Mouse (Mus musculus) c-Kit-positive CD71-positive TER-119-positive erythroid progenitor cells, embryonic 14.5 days (primary cell): ENCODE measurements around the gene Dnah12.
A peak's percentile ranks its signal among the peaks of the same experiment; 100 is the strongest.
"Not testable (repeated sequence)": the region's sequence is repeated elsewhere in the genome, so short reads cannot be mapped to it uniquely, and the experiment has no call there.

Experiments
- DNase-seq: peaks from one replicate; pipeline ENCODE4 v3.0.0-alpha.2; 2013; ENCODE audit warnings: low spot score

The Dnah12 gene

DNA sequence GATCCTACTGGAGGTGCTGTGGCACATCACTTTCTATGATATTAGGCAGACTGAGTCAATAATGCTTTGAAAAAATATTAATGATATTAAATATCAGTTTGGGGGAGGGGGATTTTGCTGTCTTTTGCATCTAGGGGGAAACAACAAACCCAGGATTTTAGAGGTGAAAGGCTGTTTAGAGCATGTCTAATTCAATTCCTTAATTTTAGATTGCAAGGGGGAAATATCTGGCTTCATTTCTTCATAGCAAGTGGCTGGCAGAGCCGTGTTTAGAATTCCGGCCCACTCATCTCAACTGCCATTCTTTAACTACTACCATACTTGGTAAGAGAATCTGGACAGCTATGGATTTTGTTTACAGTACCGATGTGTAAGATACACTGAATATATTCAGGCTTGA lies at the start of gene Dnah12:
Gene Dnah12 (plus strand): TSS at position 301 of the 400 bp plus-strand sequence.
- DNase-seq: no peak

DNA sequence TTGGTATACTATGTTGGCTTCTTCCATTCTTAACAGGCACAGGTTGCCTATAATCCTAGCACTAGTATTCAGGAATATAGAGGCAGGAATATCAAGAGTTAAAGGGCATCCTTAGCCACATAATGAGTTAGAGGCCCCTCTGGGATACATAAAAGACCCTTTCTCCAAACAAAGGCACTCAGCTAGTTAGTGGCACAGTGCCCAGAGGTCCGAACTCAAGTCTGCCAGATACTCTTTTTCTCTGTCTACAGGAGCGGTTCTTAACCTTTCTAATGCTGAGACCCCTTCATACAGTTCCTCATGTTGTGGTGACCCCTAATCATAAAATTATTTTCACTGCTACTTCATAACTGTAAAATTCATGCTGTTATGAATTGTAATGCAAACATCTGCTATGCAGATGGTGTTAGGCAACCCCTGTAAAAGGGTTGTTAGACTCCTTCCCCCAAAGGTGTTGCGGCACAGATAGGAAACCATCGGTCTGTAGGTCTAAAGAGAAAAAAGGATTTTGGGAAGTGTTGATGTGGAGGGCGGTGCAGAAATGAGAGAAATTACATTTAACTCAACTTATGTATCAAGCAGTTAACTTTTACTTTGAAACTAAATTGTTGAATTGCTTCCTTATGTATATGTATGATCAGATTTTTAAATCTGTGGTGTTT lies 47.0 kb upstream of the Dnah12 start:
- DNase-seq: no peak

GRCm38 (mm10) chr14:26647811-26648210 lies 45.3 kb upstream of the Dnah12 start:
- DNase-seq: no peak

DNA sequence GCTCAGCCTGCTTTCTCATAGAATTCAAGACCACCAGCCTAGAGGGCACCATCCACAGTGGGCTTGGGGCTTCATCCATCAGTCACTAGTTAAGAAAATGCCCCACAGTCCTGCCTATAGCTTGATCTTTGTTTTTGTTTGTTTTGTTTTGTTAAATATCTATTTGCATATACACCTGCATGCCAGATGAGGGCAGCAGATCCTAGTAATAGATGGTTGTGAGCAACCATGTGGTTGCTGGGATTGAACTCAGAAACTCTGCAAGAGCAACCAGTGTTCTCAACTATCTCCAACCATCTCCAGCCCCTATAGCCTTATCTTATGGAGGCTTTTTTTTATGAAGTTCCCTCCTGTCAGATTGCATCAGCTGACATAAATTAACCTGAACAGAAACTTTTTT lies 41.2 kb upstream of the Dnah12 start:
- DNase-seq: no peak

- no peak for DNase-seq
These were observed 34.9 kb upstream of the Dnah12 start for GRCm38 (mm10) chr14:26658178-26658577.

DNA sequence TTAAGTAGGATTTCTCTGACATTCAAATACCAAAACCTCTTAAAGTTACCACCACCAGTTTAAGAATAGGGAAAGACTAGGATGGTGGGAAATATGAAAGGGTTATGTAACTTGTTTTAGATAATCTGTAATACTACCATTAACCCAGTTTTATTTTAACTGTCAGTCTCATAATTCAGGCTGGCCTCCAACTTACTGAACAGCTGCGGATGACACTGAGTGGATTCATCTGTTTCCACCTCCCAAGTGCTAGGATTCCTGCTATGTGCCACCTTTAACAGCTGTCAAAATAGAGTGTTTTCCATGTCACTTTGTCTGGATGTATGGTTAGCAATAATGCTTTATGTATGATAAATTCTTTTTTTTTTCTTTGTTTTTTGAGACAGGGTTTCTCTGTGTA lies 32.8 kb upstream of the Dnah12 start:
- no peak for DNase-seq

DNA sequence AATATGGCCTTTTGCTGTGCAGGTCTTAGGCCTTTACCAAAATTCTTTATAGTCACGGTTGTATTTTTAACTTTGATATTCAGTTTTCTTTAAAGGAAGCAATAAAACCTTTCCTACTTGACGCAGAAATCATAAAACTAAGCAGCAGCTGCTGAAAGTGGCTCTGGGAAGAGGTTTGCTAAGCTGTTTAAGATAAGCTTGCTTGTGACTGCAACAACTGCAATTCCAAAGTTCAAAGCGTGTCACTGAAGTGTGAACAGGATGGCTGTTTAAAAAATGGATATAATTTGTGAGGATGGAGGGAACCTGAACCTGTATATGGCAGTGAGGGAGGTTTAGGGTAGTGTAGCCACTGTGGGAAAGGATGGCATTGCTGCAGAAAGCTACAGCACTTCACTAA lies 31.1 kb upstream of the Dnah12 start:
- DNase-seq: no peak

GRCm38 (mm10) chr14:26662488-26662887 lies 30.6 kb upstream of the Dnah12 start:
- DNase-seq: no peak

- DNase-seq: no peak
These were observed 29.2 kb upstream of the Dnah12 start for GRCm38 (mm10) chr14:26663851-26664250.

DNA sequence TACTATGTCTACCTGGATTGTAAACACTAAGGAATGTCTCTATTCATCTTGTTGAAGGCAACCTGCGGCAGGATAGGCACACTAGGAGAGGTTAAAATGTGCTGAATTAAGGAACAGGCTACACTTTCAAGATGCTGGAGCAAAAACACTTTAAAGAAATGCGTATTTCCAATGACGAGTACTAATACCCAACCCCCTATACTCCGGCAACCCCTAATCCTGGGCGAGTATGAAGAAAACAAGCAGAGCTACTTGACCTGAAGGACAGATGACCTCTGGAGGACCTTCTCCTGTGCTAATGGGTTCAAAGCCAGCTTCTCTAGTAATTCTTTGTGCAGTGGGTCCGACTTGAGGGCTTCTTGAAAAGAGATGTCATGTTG lies 25.1 kb upstream of the Dnah12 start:
- DNase-seq: no peak

DNA sequence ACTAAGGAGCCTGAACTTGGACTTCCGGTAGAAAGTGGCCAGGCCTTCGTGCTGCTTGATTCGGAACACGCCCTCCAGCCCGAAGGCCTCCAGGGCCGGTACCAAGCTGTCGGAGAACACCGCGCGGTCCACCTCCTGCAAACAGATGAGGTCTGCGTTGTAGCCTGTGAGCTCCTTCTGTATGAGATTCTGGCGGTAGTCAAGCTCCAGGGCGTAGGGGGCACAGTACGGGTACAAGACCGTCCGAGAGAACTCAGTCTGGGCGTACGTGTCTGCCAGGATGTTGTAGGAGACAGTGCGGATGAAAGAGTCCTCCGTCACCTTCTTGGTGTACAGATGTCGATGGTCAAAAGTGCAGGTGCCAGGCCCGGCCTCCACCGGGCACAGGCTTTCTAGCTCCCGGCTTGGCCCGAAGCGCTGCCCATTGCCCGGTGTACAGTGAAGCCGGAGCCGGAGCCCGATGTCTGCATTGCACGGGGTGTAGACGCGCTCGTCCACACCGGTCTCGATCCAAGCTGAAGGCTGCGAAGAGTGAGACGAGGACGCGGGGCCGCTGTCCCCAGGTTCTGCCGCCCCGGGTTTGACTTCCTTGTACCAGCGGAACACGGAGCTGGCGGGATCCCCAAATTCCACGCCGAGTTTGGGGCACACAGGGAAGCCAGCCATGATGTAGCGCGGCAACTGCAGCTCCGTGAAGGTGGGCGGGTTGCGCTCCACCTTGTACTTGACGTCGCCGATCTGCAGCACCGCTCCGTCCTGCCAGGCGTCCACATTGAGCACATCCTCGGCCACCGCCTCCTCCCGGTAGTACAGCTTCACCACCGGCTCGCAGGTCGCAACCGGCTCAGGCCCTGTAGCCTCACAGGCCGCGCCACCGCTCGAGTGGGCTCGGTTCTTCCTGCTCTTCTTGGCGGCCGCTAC lies 24.4 kb upstream of the Dnah12 start:
- DNase-seq: no peak

DNA sequence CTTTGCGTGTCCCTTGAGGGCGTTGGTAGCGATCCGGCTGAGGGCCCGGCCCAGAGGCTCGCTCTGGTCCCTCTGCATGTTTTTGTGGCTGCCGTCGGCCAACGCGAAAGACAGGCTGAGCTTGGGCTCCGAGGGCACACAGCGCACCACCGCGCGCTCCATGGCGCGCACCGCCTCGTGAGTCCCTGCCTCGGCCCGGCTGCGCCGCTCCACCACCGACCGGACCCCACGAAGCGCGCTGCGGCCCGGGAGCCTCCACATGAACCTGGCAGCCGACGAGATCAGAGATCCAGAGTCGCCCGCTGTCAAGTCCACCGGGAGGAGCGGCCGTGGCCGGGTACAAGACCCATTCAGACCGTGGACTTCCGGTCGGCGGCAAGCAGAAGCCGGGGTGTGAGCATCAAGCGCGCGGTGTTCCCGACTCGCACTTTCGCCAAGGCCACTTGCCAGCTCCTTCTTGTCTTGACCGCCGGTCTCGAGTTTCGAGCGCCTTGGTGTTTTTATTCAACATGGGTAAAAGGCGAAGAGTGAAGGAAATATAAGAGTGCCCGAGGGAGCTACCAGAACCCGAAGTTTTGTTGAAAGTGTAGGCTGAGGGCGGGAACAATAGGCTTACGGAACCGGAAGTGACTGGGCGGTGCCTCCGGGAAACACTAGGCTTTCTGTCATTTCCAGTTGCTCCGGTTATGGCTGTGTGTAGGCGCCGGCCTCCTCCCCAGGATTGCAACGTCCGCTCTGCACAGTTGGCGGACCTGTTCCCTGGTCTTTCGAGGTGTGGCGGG lies 23.6 kb upstream of the Dnah12 start, which contains the start of gene Pde12:
Gene Pde12 (minus strand): TSS at position 592 of the 782 bp plus-strand sequence.
- peak; percentile 93 for DNase-seq

- DNase-seq: no peak
These were observed 22.1 kb upstream of the Dnah12 start for GRCm38 (mm10) chr14:26670964-26671363.

GRCm38 (mm10) chr14:26671870-26672615 lies 21.0 kb upstream of the Dnah12 start:
- not testable (repeated sequence) for DNase-seq

- not testable (repeated sequence) for DNase-seq
These were observed 18.5 kb upstream of the Dnah12 start for GRCm38 (mm10) chr14:26674476-26675169.

DNA sequence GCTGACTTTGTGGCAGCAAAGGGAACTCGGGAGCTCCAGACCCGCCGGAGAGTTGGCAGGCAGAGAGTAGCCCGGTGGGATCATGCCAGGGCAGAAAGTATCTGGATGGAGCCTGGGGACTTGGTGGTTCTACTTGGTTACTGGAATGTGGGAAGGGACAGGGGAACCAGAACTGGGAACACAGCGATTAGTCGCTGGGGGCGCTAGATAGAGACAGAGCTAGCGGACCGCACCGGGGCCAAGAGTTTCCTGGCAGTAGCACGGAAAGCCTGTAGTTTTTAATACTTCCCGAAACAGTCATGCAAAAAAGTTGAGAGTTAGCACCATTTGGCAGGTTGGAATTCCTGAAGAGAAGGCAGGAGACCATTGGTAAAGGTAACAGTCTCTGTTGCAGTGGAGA lies 17.7 kb upstream of the Dnah12 start:
- no peak for DNase-seq

GRCm38 (mm10) chr14:26675791-26676190 lies 17.3 kb upstream of the Dnah12 start:
- no peak for DNase-seq

DNA sequence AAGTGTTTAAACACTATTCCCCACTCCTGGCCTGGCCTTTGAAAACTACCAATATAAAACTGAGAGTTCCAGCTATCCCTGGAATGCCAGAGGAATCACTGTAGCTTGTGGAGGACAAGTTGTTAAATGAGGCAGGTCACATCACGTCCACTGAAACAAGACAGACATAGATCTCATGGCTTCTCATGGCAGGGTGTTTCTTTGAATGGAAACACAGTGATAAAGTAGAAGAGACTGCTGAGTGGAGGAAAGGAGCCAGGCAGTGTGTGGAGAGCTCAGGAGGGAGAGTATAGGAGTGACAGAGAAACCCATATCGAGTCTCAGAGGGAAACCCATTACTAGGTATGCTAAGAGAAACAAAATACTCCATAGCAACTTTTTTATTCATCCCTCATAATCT lies 2.3 kb upstream of the Dnah12 start:
- no peak for DNase-seq

DNA sequence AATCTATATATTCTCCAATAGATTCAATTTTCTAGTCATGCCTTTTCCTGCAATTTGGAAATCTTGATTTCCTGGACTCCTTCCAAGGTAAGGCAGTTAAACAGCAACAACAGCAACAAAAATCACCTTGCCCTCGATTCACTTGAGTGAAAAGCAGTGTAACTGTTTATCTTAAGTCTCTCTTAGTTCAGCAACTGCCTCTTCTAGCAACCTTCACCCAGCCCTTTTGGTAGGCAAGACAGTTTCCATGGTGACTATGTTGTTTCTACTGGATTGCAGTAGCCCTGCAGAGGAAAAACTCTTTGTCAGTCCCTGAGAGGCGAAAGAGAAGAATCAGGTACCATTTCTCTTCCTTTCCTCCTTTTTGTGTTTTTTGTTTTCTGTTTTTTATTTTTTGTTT lies 1.7 kb upstream of the Dnah12 start:
- DNase-seq: no peak

DNA sequence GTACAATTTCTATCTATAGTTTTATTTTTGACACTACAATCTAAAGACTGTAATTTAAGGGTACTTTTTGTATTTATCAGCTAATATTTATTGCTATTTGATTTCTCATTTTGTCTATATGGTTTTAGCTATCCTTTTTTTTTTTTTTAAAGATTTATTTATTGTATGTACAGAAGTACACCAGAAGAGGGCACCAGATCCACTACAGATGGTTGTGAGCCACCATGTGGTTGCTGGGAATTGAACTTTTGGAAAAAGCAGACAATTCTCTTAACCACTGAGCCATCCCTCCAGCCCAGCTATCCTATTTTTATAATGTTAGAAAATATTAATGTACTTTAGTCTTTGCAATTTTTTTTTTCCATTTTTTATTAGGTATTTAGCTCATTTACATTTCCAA lies 4.8 kb downstream of the Dnah12 start:
- DNase-seq: peak; percentile 37

- DNase-seq: not testable (repeated sequence)
These were observed 12.2 kb downstream of the Dnah12 start for GRCm38 (mm10) chr14:26705246-26705645.
